Mouse (Mus musculus): ENCODE results near the gene Gpr137b. TPM values are rescaled to one million over a fixed set of nuclear protein-coding genes. Genes with fewer than 3 reads are reported as not detected.

Gene Gpr137b
- polyA plus RNA-seq (2014; fragmentation: Illumina TruSeq; extraction: RNeasy Lipid Tissue Mini Kit (QIAGEN cat#74804); ENCODE audit: low read depth, low replicate concordance): 5.3 TPM

DNA sequence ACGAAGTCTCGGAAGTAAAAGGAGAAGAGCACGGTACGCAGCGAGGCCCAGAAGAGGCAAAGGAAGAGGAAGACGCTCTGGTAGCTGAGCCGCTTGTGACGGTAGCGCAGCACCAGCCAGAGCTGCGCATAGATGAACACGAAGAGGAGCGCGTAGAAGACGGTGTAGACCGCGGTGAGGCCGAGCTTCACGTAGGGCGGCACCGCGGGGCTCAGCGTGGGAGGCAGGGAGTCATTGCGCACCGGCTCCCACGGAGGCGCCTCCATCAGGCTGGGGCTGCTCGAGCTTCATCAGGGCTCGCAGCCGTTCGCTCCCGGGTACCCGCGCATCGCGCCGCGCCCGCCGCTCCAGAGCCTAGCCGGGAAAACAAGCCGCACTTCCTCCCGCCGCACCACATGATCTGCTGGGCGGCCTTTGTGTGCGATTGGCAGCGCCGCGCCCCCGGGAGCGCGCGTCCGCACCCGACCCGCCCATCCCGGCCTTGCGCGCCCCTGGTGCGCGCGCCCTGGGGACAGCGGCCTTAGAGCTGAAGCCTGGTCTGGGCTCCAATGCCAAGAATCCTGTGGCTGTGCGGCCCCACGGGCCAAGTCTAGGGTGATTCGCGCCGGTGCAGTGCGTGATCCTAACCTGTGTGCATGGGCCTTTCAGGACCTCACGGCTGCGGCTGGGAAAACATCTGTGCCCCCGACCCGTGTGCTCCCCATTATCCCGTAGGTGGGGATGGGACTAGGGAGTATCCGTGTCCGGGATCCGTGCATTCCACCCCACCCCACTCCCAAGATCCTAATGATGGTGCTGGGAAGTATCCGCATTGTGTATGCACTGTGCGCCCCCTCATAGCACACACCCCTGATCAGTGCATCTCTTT lies at the start of gene Gpr137b:
Gpr137b (minus strand) TSS at position 787 of the 868 bp plus-strand sequence.

DNA sequence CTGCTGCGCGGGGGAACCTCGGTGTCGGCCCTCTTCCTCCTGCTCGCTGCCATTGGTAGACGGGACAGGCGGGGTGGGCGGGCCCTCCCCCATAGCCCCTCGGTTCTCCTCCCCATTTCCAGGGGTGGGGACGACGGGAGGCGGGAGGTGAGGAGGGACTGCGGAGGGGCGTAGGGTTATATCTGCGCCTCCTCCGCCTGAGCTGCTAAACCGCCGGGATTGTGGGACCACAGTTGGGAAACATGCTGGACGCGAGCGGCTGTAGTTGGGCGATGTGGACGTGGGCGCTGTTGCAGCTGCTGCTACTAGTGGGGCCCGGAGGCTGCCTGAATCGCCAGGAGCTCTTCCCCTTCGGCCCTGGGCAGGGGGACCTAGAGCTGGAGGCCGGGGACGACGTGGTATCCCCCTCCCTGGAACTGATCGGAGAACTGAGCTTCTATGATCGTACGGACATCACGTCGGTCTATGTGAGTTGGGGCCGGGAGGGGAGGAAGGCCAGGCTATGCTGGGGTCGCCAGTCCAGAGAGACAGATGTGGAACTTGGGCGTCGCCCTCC lies 43.7 kb upstream of the Gpr137b start, which contains the start of gene Nid1:
Nid1 (plus strand) TSS at position 92 of the 556 bp plus-strand sequence.

Other genes with a start within 250 kb of the Gpr137b start
- not detected for gene Prl2c5, start 211.3 kb downstream of the Gpr137b start, polyA plus RNA-seq (2014; fragmentation: Illumina TruSeq; extraction: RNeasy Lipid Tissue Mini Kit (QIAGEN cat#74804); ENCODE audit: low read depth, low replicate concordance)
- 48.4 TPM for gene Nid1, start 43.5 kb upstream of the Gpr137b start, polyA plus RNA-seq (2014; fragmentation: Illumina TruSeq; extraction: RNeasy Lipid Tissue Mini Kit (QIAGEN cat#74804); ENCODE audit: low read depth, low replicate concordance)
- gene Lyst, start 196.4 kb upstream of the Gpr137b start, polyA plus RNA-seq (2014; fragmentation: Illumina TruSeq; extraction: RNeasy Lipid Tissue Mini Kit (QIAGEN cat#74804); ENCODE audit: low read depth, low replicate concordance): 2.3 TPM

Data from heart, adult 10 weeks (tissue).